Mouse (Mus musculus) kidney, postnatal 10 days (tissue): ENCODE results near the gene Ndel1.
A peak's percentile ranks its signal among the peaks of the same experiment; 100 is the strongest.
"Not testable (repeated sequence)": the region's sequence is repeated elsewhere in the genome, so short reads cannot be mapped to it uniquely, and the experiment has no call there.

Source experiments
- DNase-seq: peaks from one replicate; pipeline ENCODE4 v3.0.0; 2021; ENCODE audit warnings: mixed read lengths

Gene Ndel1

DNA sequence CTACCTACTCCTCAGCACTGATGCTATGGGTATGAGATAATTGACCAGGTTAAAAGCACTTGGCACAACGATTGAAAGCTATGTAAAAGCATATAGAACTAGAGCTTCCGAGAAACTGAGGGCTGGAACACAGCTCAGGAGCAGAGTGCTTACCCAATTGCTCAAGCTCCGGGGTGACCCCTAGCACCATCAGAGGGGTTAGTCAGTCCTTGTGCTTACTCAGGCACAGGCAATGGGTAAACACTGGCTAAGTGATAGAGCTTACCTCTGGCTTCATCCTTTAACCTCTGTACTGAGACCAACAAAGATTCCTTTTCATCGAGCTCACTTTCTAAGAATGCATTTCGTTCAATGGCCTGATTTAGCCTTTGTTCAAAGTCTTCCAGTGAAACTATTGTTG lies 32.1 kb downstream of the Ndel1 start:
- DNase-seq = no peak

DNA sequence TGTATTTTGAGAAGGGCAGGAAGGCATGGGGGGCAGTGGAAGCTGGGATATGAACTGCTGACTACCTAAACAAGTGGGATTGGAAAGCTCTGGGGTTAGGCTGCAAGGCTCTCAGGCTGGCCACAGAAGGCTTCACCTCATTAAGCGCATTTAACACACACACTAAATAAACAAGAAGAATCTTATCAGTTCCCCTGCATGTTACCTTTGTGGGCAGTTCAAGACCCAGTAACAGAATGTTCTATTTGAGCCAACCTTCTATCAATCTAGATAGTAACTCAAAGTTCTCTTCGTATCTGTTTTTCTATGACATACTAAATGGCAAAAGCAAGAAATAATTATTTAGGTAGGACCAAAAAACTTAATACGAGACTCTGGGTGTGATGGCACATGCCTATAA lies 36.6 kb downstream of the Ndel1 start:
- DNase-seq = no peak

DNA sequence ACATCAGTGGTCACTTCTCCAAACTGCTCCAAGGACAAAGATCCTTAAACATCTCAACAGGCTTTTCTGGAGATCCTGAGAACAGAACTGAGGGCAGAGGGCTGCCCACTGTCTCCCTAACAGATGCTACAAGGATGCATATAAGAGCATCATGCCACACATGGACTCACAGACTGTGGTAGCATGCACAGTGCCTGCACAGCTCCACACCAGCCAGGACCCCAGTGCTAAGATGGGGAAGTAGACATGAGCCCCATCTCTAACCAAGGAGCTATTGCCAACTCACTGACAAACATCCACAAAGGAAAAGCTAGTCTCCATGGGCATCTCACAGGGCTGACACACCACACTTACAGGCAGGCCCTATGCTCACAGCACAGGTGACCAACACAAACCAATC lies 38.1 kb downstream of the Ndel1 start:
- DNase-seq = no peak

DNA sequence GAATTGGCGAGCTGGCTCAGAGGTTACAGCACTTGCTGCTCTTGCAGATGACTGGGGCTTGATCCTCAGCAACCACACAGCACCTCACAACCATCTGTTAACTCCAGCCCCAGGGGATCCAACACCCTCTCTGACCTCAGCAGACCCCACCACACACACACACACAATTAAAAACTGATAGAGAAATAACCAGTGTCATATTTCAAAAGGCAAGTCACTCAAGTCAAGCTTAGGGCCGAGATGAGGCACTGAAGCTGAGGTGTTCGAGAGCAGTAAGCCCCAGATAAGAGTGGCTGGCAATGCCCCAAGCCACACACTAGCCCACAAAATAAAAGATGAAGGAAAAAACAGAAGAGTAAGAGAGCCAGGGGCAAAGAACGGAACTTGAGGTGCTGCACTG lies 38.9 kb downstream of the Ndel1 start:
- no peak for DNase-seq

DNA sequence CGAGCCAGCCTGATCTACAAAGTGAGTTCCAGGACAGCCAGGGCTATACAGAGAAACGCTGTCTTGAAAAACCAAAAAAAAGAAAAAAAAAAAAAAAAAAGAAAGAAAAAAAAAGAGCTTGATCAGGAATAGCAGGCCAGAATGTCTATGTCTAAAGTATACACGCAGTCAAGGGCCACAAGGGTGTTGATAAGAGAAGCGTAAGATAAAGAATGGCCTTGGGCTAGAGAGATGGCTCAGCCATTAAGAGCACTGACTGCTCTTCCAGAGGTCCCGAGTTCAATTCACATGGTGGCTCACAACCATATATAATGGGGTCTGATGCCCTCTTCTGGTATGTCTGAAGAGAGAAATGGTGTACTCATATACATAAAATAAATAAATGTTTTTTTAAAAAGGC lies 40.1 kb downstream of the Ndel1 start:
- not testable (repeated sequence) for DNase-seq

DNA sequence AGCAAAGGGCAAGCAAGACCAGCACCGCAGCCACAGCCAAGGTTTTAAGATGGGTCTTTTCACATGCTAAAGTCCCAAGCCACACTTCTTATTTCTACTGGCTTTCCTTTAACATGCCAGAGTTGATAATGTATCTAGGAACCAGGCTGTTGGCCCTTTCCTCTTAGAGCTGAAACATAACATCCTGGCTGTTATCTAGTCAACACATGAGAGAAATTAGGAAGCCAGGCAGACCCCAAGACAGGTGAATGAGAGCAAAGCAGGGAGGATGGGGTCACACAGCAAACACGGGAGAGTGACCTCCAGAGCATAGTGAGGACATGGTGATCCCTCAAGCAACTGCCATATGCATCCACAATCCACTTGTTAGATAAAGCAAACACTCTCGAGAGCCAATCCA lies 44.9 kb downstream of the Ndel1 start:
- DNase-seq = no peak

DNA sequence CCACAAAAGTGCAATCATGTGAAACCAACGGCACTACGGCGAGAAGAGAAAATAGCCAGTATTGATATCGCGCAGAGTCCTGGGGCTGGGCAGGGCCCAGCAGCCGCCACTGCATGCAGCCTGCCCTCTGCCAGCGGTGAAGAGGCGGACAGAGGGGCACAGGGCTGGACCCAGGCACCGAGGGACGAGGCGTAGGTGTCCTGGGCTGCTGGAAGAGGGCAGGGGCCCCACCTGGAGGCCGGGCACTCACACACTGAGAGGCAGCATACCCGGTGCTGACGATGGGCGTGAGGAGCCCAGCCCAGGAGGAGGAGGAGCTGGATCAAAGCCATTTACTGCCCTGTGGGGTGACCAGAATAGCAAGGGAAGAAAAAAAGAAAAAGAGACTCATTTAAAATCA lies 49.3 kb downstream of the Ndel1 start:
- no peak for DNase-seq

DNA sequence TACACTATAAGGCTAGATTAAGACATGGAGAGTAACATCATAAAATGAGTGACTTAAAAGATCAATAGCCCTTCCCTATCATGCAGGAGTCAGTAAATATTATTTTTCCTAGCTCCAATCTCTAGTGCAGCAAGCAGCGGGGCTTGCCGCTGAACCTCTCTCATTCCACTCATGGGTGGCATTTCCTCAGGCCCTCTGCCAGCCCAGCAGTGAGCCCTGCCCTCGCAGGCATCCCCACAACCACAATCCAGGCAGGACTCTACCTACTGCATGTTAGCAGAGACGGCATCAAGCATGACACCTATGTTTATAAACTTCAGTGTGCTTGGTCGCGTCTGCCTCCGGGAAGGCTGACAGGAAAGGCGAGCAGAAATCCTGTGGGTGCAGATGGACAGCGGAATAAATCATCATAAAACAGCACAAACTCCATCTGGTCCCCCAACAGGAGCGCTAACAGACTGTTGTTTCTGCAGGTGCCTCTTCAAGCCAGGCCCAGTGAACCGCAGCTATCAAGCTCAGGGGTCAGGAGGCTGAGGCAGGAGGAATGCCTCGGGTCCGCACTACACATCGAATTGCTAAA lies 52.3 kb downstream of the Ndel1 start:
- DNase-seq = no peak

DNA sequence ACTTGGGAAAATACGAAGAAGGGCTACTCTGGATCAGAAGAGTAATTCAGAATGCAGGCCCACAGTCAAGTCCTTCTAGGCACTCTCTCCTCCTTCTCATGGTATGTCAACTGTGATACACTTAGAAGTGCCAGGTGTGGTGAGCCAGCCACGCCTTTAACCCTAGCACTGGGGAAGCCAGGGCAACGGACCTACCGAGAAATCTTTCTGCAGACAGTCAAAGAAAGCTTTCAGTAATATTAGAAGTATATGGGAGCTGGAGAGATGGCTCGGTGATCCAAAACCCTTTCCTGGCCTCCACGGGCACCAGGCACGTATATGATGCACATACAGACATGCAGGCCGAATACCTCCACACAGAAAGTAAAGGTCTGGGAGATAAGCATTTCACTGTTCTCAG lies 53.2 kb downstream of the Ndel1 start:
- no peak for DNase-seq

DNA sequence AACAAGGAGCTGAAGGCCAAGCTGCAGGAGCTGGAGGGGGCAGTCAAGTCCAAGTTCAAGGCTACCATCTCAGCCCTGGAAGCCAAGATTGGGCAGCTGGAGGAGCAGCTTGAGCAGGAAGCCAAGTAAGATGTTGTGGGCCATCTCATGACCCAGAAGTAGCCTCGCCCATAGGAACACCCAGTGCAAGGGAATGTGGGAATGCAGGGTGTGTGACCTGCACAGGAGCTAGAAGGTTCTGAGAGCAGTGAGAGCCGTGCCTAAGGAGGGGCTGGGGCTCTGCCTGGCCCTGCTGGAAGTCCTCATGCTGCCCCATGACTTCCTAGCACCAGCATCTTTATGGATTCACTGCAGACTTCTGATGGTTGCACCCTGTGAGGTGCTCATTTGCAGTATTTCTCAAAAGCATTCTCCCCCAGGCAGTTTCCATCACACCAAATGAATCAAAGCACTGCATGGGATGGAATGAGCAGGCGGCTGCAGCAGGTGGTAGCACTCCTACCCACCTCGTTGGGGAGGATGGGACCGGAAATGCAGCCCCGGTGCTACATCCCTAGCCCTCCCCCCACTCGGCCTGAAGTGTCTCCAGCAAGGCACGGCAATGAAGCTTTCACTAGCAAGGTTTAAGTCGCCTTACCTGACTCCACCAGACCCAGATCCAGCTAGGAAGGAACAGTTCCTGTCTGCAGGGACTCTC lies 59.6 kb downstream of the Ndel1 start:
- DNase-seq = no peak

DNA sequence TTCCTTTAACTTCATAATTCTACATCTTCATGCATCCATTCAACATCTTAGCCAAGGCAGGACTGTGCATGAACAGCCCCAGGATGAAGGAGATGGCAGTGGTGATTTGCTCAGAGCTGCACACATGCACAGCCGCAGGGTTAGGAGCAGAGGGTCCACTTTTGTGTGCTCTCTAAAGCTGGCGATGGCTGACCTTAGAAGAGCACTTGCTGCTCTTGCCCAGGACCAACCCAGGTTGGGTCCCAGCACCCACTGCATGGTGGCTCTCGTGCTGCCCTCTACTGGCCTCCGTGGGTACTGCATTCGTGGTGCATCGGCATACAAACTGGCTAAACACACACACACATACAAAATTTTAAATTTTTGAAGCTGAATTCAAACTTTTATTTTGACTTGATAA lies 63.9 kb downstream of the Ndel1 start:
- peak; percentile 87 for DNase-seq

DNA sequence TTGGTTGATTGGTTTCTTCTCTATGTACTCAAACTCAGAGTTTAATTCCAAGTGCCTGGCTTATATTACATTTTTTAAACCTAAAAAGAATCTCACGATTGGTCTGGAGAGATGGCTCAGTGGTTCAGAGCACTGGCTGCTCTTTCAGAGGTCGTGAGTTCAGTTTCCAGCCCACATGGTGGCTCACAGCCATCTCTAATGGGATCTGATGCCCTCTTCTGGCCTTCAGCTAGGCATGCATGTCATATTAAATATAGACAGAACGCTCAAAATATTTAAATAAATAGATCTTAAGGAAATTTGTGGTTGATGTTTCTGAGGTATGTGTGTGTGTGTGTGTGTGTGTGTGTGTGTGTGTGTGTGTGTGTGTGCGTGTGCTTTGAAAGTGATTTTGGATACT lies 66.5 kb downstream of the Ndel1 start:
- no peak for DNase-seq

DNA sequence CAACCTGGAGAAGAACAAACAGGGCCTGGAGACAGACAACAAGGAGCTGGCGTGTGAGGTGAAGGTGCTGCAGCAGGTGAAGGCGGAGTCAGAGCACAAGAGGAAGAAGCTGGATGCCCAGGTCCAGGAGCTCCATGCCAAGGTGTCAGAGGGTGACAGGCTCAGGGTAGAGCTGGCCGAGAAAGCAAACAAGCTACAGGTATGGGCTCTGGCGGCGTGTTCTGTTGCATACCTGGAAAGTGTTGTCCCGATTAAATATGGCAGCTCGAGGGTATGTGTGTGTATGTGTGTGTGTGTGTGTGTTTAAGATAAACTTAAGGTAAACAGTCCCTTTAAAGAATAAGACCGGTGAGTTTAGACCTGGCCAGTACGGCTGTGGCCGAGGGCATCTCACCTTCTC lies 73.4 kb downstream of the Ndel1 start:
- no peak for DNase-seq

DNA sequence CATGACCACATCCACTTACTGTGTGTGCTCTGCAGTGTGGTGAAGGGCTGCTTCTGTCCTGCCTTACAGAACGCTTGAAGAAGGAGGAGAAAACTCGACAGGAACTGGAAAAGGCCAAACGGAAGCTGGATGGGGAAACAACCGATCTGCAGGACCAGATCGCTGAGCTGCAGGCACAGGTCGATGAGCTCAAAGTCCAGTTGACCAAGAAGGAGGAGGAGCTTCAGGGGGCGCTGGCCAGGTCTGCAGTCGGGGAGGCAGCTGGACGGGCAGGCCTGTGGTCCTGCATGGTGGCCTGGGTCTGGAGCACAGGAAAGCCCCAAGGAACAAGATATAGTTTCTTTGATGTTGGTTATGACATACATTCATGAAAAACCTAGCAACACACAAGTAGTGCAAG lies 79.9 kb downstream of the Ndel1 start:
- DNase-seq = no peak

DNA sequence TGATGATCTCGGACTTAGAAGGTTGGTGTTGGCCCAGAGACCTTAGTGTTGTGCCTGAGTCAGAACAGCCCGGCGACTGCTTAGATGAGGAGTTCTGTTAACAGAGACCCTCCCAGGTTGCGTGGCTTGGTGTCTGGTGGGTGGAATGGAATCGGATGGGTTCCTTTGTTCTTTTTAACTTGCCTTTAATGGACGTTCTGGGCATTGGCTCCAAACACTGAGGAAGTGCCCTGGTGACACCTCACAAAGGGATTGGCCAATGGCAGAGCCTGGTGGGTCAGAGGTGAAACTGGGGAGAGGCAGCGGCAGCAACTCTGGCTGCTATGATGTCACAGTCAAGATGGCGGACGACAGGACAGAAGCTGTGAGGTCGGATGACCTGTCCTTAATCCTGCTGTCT lies 80.9 kb downstream of the Ndel1 start:
- DNase-seq = no peak

DNA sequence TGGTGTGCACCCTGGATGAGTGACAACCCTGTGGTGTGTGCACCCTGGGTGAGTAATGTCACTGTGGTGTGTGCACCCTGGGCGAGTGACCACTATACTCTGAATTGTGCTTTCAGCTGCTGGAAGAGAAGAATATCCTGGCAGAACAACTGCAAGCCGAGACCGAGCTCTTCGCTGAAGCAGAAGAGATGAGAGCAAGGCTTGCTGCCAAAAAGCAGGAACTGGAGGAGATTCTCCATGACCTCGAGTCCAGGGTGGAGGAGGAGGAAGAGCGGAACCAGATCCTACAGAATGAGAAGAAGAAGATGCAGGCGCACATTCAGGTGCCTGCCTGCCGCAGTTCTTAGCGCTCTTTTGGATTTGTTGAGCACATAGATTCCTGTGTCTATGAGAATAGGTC lies 84.4 kb downstream of the Ndel1 start:
- no peak for DNase-seq

DNA sequence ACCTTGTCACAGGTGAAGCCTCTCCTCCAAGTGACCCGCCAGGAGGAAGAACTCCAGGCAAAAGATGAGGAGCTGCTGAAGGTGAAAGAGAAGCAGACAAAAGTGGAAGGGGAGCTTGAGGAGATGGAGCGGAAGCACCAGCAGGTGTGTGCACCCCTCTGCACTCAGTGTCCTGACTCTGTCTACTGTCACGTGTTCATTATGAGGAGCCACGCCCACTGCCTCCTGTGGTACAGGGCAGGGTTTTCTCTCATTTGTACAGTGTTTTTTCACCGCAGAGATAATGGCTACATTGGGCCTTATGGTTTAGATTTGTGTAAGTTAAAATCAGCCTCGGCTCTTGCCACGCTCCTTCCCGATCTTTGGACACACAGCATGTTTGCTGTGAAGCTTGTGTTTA lies 85.8 kb downstream of the Ndel1 start:
- no peak for DNase-seq

DNA sequence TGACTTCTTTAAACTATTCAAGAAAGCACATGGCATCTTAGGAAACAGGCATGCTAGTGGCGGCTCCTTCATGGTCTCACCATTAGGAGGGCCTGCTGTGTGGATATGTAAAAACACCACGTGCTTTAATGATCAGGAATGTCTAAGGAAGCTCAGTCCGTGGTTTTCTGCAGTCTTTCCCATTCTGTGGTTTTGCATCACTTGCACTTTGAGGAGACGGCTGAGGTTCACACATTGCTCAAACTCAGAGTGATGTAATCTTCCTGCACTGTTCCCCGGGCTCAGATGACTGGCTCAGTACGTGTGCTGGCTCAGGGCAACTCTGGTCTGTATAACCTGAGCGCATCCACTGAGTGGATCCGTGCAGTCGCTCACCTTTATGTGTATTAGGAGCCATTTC lies 89.3 kb downstream of the Ndel1 start:
- DNase-seq = no peak

DNA sequence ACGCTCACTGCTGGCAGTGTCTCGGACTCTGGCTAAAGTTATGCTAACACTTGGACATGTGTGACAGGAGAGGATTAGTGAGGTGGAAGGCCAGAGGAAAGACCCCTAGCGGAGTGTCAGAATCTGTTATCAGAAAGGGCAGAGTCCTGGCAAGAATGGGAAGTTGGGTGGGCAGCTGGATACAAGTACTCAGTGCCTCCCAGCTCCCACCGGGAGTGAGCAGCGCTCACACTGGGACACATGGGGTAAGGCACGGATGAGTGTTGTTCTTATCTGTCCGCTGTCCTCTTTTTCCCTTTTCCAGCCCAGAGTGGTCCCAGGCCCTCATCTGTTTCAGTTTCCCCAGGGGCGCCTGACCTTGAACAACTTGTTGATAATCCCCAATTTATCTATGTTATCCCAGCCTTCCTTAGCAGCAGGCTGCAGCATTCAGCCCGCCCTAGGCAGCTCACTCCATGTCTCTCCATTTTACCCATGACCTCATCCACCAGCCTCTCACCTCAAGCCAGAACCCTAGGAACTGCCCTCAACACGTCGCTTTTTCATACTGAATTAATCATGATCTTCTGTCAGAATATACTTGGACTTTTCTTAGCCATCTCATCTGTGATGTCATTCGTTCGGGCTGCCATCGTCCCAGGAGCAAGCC lies 91.1 kb downstream of the Ndel1 start:
- no peak for DNase-seq

DNA sequence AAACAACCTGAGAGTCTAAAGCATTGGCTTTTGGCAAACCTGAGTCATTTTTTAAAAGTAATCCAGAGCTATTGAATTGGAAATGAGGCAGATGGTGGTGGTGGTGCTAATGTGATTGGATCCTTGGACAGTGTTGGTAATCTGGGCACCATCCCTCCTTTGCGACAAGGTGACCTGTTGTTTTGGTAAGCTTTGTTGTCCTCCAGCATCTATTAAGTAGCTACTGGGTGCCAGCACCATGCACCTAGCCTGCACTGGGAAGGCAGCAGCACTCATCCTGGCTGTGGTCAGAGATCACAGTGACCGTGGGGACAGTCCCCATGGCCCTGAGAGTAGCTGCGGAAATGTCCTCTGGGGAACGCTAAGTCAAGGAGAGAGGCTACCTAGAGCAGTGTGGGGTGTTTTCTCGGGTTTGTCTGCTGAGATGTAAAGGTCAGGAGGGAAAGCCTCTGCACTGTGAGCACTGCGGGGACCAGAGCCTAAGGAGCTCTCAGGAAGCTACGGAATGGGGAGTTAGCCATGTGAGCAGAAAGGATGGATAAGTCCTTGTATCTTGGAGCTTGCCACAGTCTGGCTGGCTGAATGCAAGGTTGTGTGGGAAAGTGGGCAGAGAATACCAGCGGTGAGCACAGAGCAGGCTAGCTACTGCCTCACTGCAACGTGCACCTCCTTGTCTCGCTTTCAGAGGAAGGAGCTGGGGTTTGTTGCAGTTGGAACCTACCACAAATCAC lies 91.8 kb downstream of the Ndel1 start:
- DNase-seq = no peak

DNA sequence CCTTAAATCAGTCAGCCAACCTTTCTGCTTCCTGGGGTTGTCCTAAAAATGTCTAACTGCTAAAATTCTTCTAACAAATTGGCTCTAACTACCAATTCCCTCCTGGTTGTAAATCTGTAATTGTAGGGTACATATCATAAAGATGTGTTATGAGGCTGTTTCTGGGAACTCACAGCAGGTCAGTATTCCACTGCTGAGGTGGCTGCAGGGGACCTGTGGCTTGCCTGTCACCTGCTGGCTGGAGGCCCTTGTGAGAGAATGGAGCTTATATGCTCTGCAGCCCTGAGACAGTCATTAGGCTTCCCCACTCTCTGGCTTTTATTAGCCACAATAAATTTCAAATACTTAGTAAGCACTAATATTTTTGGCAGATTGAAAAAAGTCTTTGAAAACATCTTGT lies 92.8 kb downstream of the Ndel1 start:
- DNase-seq = no peak

DNA sequence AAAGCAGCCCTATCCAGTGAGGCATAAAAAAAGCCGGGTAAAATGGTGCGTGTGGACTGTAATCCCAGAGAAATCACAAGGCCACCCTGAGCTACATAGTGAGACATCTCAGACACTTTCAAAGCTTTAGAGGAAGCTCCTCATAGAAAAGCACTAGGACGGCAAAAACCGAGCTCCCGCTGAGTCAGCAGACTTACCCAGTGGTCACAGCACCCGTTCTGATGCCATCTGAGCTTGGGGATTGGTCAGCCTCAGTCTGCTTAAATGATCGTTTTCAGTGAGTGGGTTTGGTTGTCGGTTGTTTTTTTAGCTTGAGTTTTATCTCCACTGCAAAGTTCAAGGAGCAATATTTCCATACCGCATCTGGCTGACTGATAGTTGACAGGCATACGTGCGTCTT lies 93.7 kb downstream of the Ndel1 start:
- no peak for DNase-seq

DNA sequence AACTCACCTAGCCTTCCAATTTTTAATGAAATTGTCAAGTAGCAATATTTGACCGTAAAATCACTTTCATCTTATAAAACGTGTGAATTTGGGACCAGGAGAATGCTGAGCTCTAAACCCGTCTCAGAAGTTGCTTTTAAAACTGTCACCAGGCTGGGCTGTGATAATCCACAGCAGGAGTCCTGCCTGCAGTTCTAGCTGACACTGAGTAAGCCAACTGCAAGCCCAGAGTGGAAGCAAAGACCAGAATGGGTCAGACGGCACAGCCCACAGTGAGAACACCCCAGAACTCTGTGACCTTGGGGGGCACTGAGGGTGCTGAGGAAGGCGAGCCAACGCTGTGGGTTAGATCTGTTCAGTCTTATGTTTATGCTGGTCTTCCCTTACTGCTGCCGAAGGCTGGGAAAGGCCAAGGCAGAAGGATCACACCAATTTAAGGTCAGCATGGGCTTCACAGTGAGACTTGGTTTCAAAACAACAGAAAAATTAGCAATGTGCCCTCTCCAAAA lies 95.5 kb downstream of the Ndel1 start:
- no peak for DNase-seq
